Mouse (Mus musculus) heart, postnatal 0 days (tissue): Measurements from ENCODE around the gene Ccdc96. TPM values are rescaled to one million over a fixed set of nuclear protein-coding genes. Genes with fewer than 3 reads are reported as not detected.

Experiments
- ATAC-seq: fragments of 200-750 bp; cut with Nextera tagmentation; 2 replicates; pipeline ENCODE4 v1.8.0; 2017; ENCODE audit warnings: low read depth, moderate number of reproducible peaks, moderate library complexity; ENCODE audit not compliant: insufficient read depth
- DNase-seq: peaks from one replicate; pipeline ENCODE4 v3.0.0-alpha.2; 2016; ENCODE audit warnings: low spot score
- H3K27ac ChIP-seq: fragments of 300-500 bp; sonication (generic); 2 replicates; pipeline ENCODE4 v1.5.1; 2014; ENCODE audit warnings: low read depth, mild to moderate bottlenecking
- H3K27me3 ChIP-seq: fragments of 300-500 bp; sonication (generic); 2 replicates; pipeline ENCODE4 v1.6.1; 2014; ENCODE audit warnings: low read length, mixed read lengths; ENCODE audit not compliant: control insufficient read depth, insufficient read depth
- H3K36me3 ChIP-seq: fragments of 300-500 bp; sonication (generic); replicated peaks from 2 replicates; pipeline ENCODE4 v1.6.1; 2014; ENCODE audit warnings: low read length, mixed read lengths; ENCODE audit not compliant: control insufficient read depth, insufficient read depth
- H3K4me1 ChIP-seq: fragments of 300-500 bp; sonication (generic); 2 replicates; pipeline ENCODE4 v1.6.1; 2014; ENCODE audit warnings: antibody characterized with exemption; ENCODE audit not compliant: control insufficient read depth, insufficient read depth
- H3K4me2 ChIP-seq: fragments of 300-500 bp; sonication (generic); 2 replicates; pipeline ENCODE4 v1.6.1; 2014; ENCODE audit warnings: low read depth, mild to moderate bottlenecking, low read length, moderate library complexity
- H3K4me3 ChIP-seq: fragments of 300-500 bp; sonication (generic); 2 replicates; pipeline ENCODE4 v1.5.1; 2014; ENCODE audit warnings: low read depth, low read length
- H3K9ac ChIP-seq: fragments of 300-500 bp; sonication (generic); replicated peaks from 2 replicates; pipeline ENCODE4 v1.6.1; 2014; ENCODE audit warnings: low read depth, low read length, mixed read lengths
- H3K9me3 ChIP-seq: fragments of 300-500 bp; sonication (generic); replicated peaks from 2 replicates; pipeline ENCODE4 v1.6.1; 2016; ENCODE audit warnings: low read length; ENCODE audit not compliant: control insufficient read depth
- CTCF ChIP-seq: IDR thresholded peaks from 2 replicates; pipeline ENCODE4 v1.5.1; 2016; ENCODE audit warnings: antibody characterized with exemption, control low read depth, low read depth
- EP300 ChIP-seq: IDR thresholded peaks from 2 replicates; pipeline ENCODE4 v1.6.1; 2016; ENCODE audit warnings: antibody characterized with exemption, low read depth
- WGBS: fragments of 180-500 bp; shearing (Covaris S2); extraction: QIAGEN DNeasy Blood & Tissue Kit; methylation state at CpG from one replicate; pipeline ENCODE4 v1.1.7; 2014; 5-methylcytosine and 5-hydroxymethylcytosine counted together
- polyA plus RNA-seq: library from polyadenylated mRNA; unstranded; fragments of >200 nt; fragmentation: Nextera tagmentation; extraction: Ambion mirVana; gene quantifications from 2 replicates; pipeline ENCODE4 v1.2.1, GENCODE M21; 2015
- total RNA-seq: library from RNA; depleted of rRNA; stranded (reverse); fragments of >200 nt; gene quantifications from 2 replicates; pipeline ENCODE4 v1.2.3, GENCODE M21; 2014; ENCODE audit warnings: low replicate concordance

Ccdc96 gene
- total and polyA plus RNA-seq, 2 experiments from 2014 or later: 0.19 TPM; not detected in 1

DNA sequence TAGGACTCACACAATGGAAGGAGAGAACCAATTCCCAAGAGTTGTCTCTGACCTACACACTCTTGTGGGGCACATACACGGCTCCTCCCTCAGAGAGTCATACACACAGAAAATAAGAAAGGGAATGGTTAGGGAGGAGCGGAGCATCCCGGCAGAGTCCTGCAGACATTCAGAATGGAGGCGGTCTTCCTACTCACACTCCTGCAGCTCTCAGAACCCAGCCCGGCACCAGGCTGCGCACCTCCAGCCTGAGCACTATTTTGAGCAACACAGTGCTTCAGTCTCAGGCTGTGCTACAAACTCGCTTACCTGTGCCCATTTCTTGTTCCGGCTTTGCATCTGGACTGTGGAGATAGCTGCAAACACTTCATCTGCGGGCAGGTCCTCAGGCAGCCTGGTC is 10.3 kb downstream of the Ccdc96 start:
- H3K4me2 ChIP-seq: no peak overlapping the region
- ATAC-seq (no peak), DNase-seq (no peak)
- H3K9ac ChIP-seq: no peak overlapping the region
- no peak overlapping the region for H3K27ac ChIP-seq
- no peaks in the 10 kb centered on the region for H3K9me3 ChIP-seq
- no peaks in the 10 kb centered on the region for H3K4me1 ChIP-seq
- no peaks in the 10 kb centered on the region for H3K27me3 ChIP-seq
- WGBS: 94% methylated on average over 9 of the region's 9 CpGs
- H3K4me3 ChIP-seq: no peak overlapping the region
- peaks cover 62% of the 10 kb centered on the region for H3K36me3 ChIP-seq
- no peak for TF ChIP-seq CTCF
- TF ChIP-seq EP300: no peak

- 92% methylated on average over 7 of the region's 7 CpGs for WGBS
- no peak overlapping the region for H3K9ac ChIP-seq
- TF ChIP-seq CTCF (no peak), EP300 (no peak)
- no peak for DNase-seq
- H3K4me3 ChIP-seq: no peak overlapping the region
- no peak for ATAC-seq
- peaks cover 82% of the 10 kb centered on the region for H3K36me3 ChIP-seq
- H3K4me1 ChIP-seq: no peaks in the 10 kb centered on the region
- no peaks in the 10 kb centered on the region for H3K27me3 ChIP-seq
- no peak overlapping the region for H3K27ac ChIP-seq
- no peak overlapping the region for H3K4me2 ChIP-seq
- H3K9me3 ChIP-seq: no peaks in the 10 kb centered on the region
Measured at GRCm38 (mm10) chr5:36505235-36505634, 20.8 kb downstream of the Ccdc96 start.

- H3K4me3 ChIP-seq: no peak overlapping the region
- DNase-seq (no peak), ATAC-seq (no peak)
- H3K27ac ChIP-seq: no peak overlapping the region
- TF ChIP-seq EP300: no peak
- TF ChIP-seq CTCF: no peak
- no peak overlapping the region for H3K9ac ChIP-seq
- H3K4me1 ChIP-seq: no peaks in the 10 kb centered on the region
- no peaks in the 10 kb centered on the region for H3K27me3 ChIP-seq
- H3K9me3 ChIP-seq: no peaks in the 10 kb centered on the region
- H3K4me2 ChIP-seq: no peak overlapping the region
- WGBS: 88% methylated on average over 5 of the region's 5 CpGs
- peaks cover 82% of the 10 kb centered on the region for H3K36me3 ChIP-seq
Measured at GRCm38 (mm10) chr5:36505643-36506042, 21.3 kb downstream of the Ccdc96 start.

- Histone ChIP-seq H3K4me2 (no peak overlapping the region), H3K36me3 (peaks cover 79% of the 10 kb centered on the region), H3K27me3 (no peaks in the 10 kb centered on the region), H3K27ac (no peak overlapping the region), H3K9ac (no peak overlapping the region), H3K9me3 (no peaks in the 10 kb centered on the region), H3K4me3 (no peak overlapping the region), H3K4me1 (no peaks in the 10 kb centered on the region)
- ATAC-seq (no peak), DNase-seq (no peak)
- TF ChIP-seq CTCF: no peak
- no peak for TF ChIP-seq EP300
- 89% methylated on average over 10 of the region's 10 CpGs for WGBS
Measured at GRCm38 (mm10) chr5:36508351-36508750, 24.0 kb downstream of the Ccdc96 start.

DNA sequence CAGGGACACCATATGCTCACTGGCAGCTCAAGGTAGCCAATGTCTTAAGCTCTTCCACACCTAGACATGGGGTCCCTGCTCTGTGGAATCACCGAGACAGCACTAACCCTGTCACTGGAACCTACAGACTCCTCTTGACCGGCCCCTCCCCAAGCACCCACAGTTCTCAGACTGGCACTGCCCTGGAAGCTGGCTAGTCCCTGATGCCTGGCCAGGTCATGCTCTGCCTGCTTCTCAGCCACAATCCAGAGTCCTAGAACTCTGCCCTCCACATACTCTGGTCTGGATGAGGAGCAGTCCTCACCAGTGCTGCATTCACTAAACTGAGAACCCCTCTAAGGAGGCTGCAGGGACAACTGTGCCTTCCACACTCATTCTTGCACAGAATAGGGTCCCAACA is 26.6 kb downstream of the Ccdc96 start:
- Histone ChIP-seq H3K4me3 (no peak overlapping the region), H3K4me2 (no peak overlapping the region), H3K4me1 (no peaks in the 10 kb centered on the region), H3K27ac (no peak overlapping the region), H3K9ac (no peak overlapping the region), H3K9me3 (no peaks in the 10 kb centered on the region), H3K36me3 (peaks cover 67% of the 10 kb centered on the region), H3K27me3 (no peaks in the 10 kb centered on the region)
- 93% methylated on average over 2 of the region's 2 CpGs for WGBS
- ATAC-seq (no peak), DNase-seq (no peak)
- TF ChIP-seq EP300 (no peak), CTCF (no peak)

DNA sequence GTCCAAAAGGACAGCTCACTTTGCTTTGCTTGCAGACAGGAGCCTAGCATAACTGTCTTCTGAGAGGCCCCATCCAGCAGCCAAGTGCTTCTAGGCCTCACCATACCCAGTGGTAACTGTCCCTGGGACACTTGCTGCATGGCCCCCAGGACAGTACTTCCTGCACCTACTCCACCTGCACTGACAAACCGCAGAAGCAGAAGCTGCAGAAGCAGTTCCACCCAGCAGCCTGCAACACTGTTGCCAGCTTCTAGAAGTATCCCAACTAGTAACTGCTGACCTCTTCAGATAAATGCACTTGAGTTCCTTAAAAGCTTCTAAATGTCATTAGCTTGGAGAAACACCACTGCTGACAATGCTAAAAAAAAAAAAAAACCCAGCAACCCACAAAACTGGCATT is 30.7 kb downstream of the Ccdc96 start:
- no peak for DNase-seq
- WGBS: 67% methylated on average over 1 of the region's 1 CpGs
- ATAC-seq: no peak
- no peak overlapping the region for H3K9ac ChIP-seq
- no peak for TF ChIP-seq CTCF
- TF ChIP-seq EP300: no peak
- no peaks in the 10 kb centered on the region for H3K4me1 ChIP-seq
- H3K4me2 ChIP-seq: no peak overlapping the region
- H3K9me3 ChIP-seq: no peaks in the 10 kb centered on the region
- H3K4me3 ChIP-seq: no peak overlapping the region
- H3K36me3 ChIP-seq: peaks cover 74% of the 10 kb centered on the region
- H3K27ac ChIP-seq: no peak overlapping the region
- no peaks in the 10 kb centered on the region for H3K27me3 ChIP-seq
